Mouse (Mus musculus) MEL (cell line): ENCODE measurements around the gene Ppm1m. TPM values are rescaled to one million over a fixed set of nuclear protein-coding genes. Genes with fewer than 3 reads are reported as not detected.

Source experiments
- DNase-seq: peaks from one replicate; pipeline ENCODE4 v3.0.0; 2011; ENCODE audit warnings: low read depth, low spot score
- H3K27ac ChIP-seq: 2 replicates; pipeline ENCODE4 v1.5.1; 2012; ENCODE audit warnings: low read depth, mild to moderate bottlenecking, control low read depth, low read length, moderate library complexity; ENCODE audit not compliant: control insufficient read depth
- H3K27me3 ChIP-seq, 2 experiments: fragments of 150-350 bp in 1 of 2; sonication (generic) in 1 of 2; 2 replicates each; pipeline ENCODE4 v1.6.1; 2012; ENCODE audit warnings: low read length in 2 of 2, mild to moderate bottlenecking in 2 of 2, improper control_type of control experiment in 1 of 2, moderate library complexity in 1 of 2; ENCODE audit not compliant: insufficient read depth in 2 of 2, control insufficient read depth in 1 of 2
- H3K36me3 ChIP-seq, 2 experiments: 2 replicates each; pipeline ENCODE4 v1.6.1; 2012 to 2014; ENCODE audit warnings: low read length in 2 of 2, improper control_type of control experiment in 1 of 2, inconsistent platforms in 1 of 2, mild to moderate bottlenecking in 1 of 2; ENCODE audit not compliant: insufficient read depth in 2 of 2, control insufficient read depth in 1 of 2
- H3K4me1 ChIP-seq, 2 experiments: fragments of 150-350 bp in 1 of 2; sonication (generic) in 1 of 2; 2 replicates each; pipeline ENCODE4 v1.6.1; 2012; ENCODE audit warnings: low read length in 2 of 2, improper control_type of control experiment in 1 of 2, mild to moderate bottlenecking in 1 of 2; ENCODE audit not compliant: insufficient read depth in 2 of 2, control insufficient read depth in 1 of 2
- H3K4me3 ChIP-seq, 2 experiments: fragments of 150-350 bp in 1 of 2; sonication (generic) in 1 of 2; 2 replicates each; pipeline ENCODE4 v1.5.1; 2012; ENCODE audit warnings: low read depth in 2 of 2, low read length in 2 of 2, mild to moderate bottlenecking in 2 of 2, moderate library complexity in 2 of 2, control low read depth in 1 of 2, improper control_type of control experiment in 1 of 2; ENCODE audit not compliant: control insufficient read depth in 1 of 2, insufficient read depth in 1 of 2
- H3K79me2 ChIP-seq: 2 replicates; pipeline ENCODE4 v1.6.1; 2012; ENCODE audit warnings: mild to moderate bottlenecking, low read length, moderate library complexity; ENCODE audit not compliant: control insufficient read depth, poor library complexity, insufficient read depth
- H3K9ac ChIP-seq: 2 replicates; pipeline ENCODE4 v1.6.1; 2012; ENCODE audit warnings: low read depth, mild to moderate bottlenecking, control low read depth, low read length, moderate library complexity; ENCODE audit not compliant: control insufficient read depth, poor library complexity, severe bottlenecking
- H3K9me3 ChIP-seq: fragments of 150-350 bp; sonication (generic); replicated peaks from 2 replicates; pipeline ENCODE4 v1.6.1; 2012; ENCODE audit warnings: mild to moderate bottlenecking, low read length, improper control_type of control experiment, moderate library complexity; ENCODE audit not compliant: insufficient read depth
- BHLHE40 ChIP-seq: IDR thresholded peaks from 2 replicates; pipeline ENCODE4 v1.6.1; 2012; ENCODE audit warnings: low read depth, mild to moderate bottlenecking, inconsistent platforms, low read length, improper control_type of control experiment, borderline replicate concordance
- CHD2 ChIP-seq: IDR thresholded peaks from 2 replicates; pipeline ENCODE4 v1.6.1; 2011; ENCODE audit warnings: low read length, improper control_type of control experiment
- ELF1 ChIP-seq: IDR thresholded peaks from 2 replicates; pipeline ENCODE4 v1.6.1; 2014; ENCODE audit warnings: low read depth, mild to moderate bottlenecking, inconsistent platforms, low read length, improper control_type of control experiment, moderate library complexity
- EP300 ChIP-seq, 2 experiments: IDR thresholded peaks; 2 replicates each; pipeline ENCODE4 v1.6.1; 2011; ENCODE audit warnings: improper control_type of control experiment in 2 of 2, low read length in 2 of 2, low read depth in 1 of 2, mild to moderate bottlenecking in 1 of 2
- ETS1 ChIP-seq: IDR thresholded peaks from 2 replicates; pipeline ENCODE4 v1.6.1; 2012; ENCODE audit warnings: low read depth, mild to moderate bottlenecking, inconsistent platforms, low read length, improper control_type of control experiment, moderate library complexity
- GATA1 ChIP-seq: IDR thresholded peaks from 2 replicates; pipeline ENCODE4 v1.6.1; 2011; ENCODE audit warnings: low read depth, low read length, improper control_type of control experiment
- HCFC1 ChIP-seq: IDR thresholded peaks from 2 replicates; pipeline ENCODE4 v1.6.1; 2012; ENCODE audit warnings: low read depth, mild to moderate bottlenecking, inconsistent platforms, low read length, improper control_type of control experiment, moderate library complexity
- JUND ChIP-seq: IDR thresholded peaks from 2 replicates; pipeline ENCODE4 v1.6.1; 2011; ENCODE audit warnings: low read depth, mild to moderate bottlenecking, improper control_type of control experiment, low read length
- MEF2A ChIP-seq: IDR thresholded peaks from 2 replicates; pipeline ENCODE4 v1.6.1; 2014; ENCODE audit warnings: low read depth, mild to moderate bottlenecking, inconsistent platforms, low read length, improper control_type of control experiment; ENCODE audit not compliant: poor library complexity, insufficient replicate concordance, severe bottlenecking; ENCODE audit errors: extremely low read depth
- MXI1 ChIP-seq: IDR thresholded peaks from 2 replicates; pipeline ENCODE4 v1.6.1; 2011; ENCODE audit warnings: mild to moderate bottlenecking, low read depth, low read length, improper control_type of control experiment
- MYC ChIP-seq: IDR thresholded peaks from 2 replicates; pipeline ENCODE4 v1.6.1; 2011; ENCODE audit warnings: low read depth, mild to moderate bottlenecking, low read length, improper control_type of control experiment, moderate library complexity
- NELFE ChIP-seq: IDR thresholded peaks from 2 replicates; pipeline ENCODE4 v1.6.1; 2011; ENCODE audit warnings: low read depth, low read length, improper control_type of control experiment
- NRF1 ChIP-seq: IDR thresholded peaks from 2 replicates; pipeline ENCODE4 v1.6.1; 2014; ENCODE audit warnings: low read depth, mild to moderate bottlenecking, inconsistent platforms, low read length, improper control_type of control experiment, moderate library complexity; ENCODE audit not compliant: poor library complexity, insufficient read depth, severe bottlenecking
- POLR2AphosphoS2 ChIP-seq: IDR thresholded peaks from 2 replicates; pipeline ENCODE4 v1.6.1; 2011; ENCODE audit warnings: low read length, improper control_type of control experiment
- RCOR1 ChIP-seq: IDR thresholded peaks from 2 replicates; pipeline ENCODE4 v1.6.1; 2012; ENCODE audit warnings: low read depth, mild to moderate bottlenecking, inconsistent platforms, low read length, improper control_type of control experiment
- TBP ChIP-seq: IDR thresholded peaks from 2 replicates; pipeline ENCODE4 v1.8.0; 2011; ENCODE audit warnings: low read depth, low read length, improper control_type of control experiment
- USF1 ChIP-seq: IDR thresholded peaks from 2 replicates; pipeline ENCODE4 v1.6.1; 2014; ENCODE audit warnings: low read depth, mild to moderate bottlenecking, inconsistent platforms, low read length, improper control_type of control experiment, moderate library complexity
- USF2 ChIP-seq, 2 experiments: IDR thresholded peaks; 2 replicates each; pipeline ENCODE4 v1.6.1; 2011 to 2012; ENCODE audit warnings: improper control_type of control experiment in 2 of 2, low read length in 2 of 2, borderline replicate concordance in 1 of 2, inconsistent platforms in 1 of 2, low read depth in 1 of 2, mild to moderate bottlenecking in 1 of 2; ENCODE audit not compliant: insufficient read depth in 1 of 2
- ZKSCAN1 ChIP-seq: IDR thresholded peaks from 2 replicates; pipeline ENCODE4 v1.6.1; 2012; ENCODE audit warnings: low read depth, mild to moderate bottlenecking, inconsistent platforms, low read length, improper control_type of control experiment, moderate library complexity
- ZMIZ1 ChIP-seq: IDR thresholded peaks from 2 replicates; pipeline ENCODE4 v1.6.1; 2012; ENCODE audit warnings: low read depth, mild to moderate bottlenecking, inconsistent platforms, low read length, improper control_type of control experiment, moderate library complexity
- ZNF384 ChIP-seq: IDR thresholded peaks from 2 replicates; pipeline ENCODE4 v1.6.1; 2012; ENCODE audit warnings: low read depth, mild to moderate bottlenecking, inconsistent platforms, low read length, improper control_type of control experiment
- polyA plus RNA-seq, 2 experiments: library from polyadenylated mRNA; stranded (reverse) in 1 of 2; unstranded in 1 of 2; fragments of >175 nt in 1 of 2; fragments of >200 nt in 1 of 2; gene quantifications; 2 replicates each; pipeline versions ENCODE4 v1.2.1 to v1.2.4; 2012; ENCODE audit warnings: low replicate concordance in 2 of 2, low read depth in 1 of 2; ENCODE audit not compliant: insufficient read length in 2 of 2, insufficient read depth in 1 of 2, missing spikeins in 1 of 2
- total RNA-seq: library from RNA; depleted of rRNA; stranded (reverse); fragments of 300-350 nt; gene quantifications from 2 replicates; pipeline ENCODE4 v1.2.3, GENCODE M21; 2012

Ppm1m gene
- total and polyA plus RNA-seq, 3 experiments: 34.2 to 47.2 TPM; not detected in 1

DNA sequence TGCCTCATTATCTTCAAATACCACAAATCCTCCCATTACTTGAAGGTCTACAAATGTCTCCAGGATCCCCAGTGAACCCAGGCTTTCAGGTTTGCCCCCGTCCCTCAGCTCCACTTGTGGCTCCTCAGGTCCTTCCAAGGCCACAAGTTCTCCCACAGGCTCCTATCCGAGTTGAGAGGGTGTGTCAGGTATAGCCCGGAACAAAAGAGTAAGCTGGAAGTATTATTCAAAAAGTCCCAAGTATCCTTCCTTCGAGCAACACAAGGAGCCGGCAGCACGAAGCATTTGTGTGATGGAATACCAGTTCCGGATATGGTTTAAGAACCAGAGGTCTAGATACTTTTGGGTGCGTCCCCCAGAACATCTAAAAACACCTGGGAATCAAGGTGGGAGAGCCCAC is 7.5 kb downstream of the Ppm1m start:
- Histone ChIP-seq H3K4me3 (no peak overlapping the region), H3K9ac (no peak overlapping the region), H3K36me3 (peaks cover 0 to 13% of the 10 kb centered on the region in 2 experiments; a peak in 2 of 4 replicates), H3K27me3 (no peaks in the 10 kb centered on the region), H3K4me1 (no peaks in the 10 kb centered on the region), H3K9me3 (no peaks in the 10 kb centered on the region), H3K79me2 (no peaks in the 10 kb centered on the region), H3K27ac (no peak overlapping the region)
- DNase-seq: no peak
- no peak for TF ChIP-seq CHD2
- TF ChIP-seq NRF1: no peak
- no peak for TF ChIP-seq MYC
- TF ChIP-seq ETS1: no peak
- TF ChIP-seq TBP: no peak
- TF ChIP-seq JUND: no peak
- no peak for TF ChIP-seq ZMIZ1
- no peak for TF ChIP-seq GATA1
- TF ChIP-seq ZNF384: no peak
- no peak for TF ChIP-seq HCFC1
- TF ChIP-seq MXI1: no peak
- no peak for TF ChIP-seq MEF2A

DNA sequence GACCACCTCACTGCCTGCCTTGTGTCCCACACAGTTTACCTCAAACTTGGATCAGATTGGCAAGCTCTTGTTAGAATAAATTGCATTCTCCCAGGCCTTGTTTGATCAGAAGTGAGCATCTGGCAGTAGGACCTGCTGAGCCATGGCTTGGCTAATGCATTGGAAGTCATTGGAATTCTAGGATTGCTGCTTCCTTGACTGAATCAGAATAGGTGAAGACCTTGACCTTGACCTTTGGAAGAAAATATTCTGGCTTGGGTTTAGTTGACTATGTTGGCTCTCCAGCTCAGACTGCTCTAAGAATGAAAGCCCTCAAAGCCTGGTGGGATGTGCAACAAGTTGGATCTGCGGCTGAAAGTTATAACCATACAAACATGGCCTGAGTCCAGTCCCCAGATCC is 8.2 kb downstream of the Ppm1m start:
- Histone ChIP-seq H3K4me3 (no peak overlapping the region), H3K27me3 (no peaks in the 10 kb centered on the region), H3K4me1 (no peaks in the 10 kb centered on the region), H3K9me3 (no peaks in the 10 kb centered on the region), H3K9ac (no peak overlapping the region), H3K36me3 (peaks cover 0 to 14% of the 10 kb centered on the region in 2 experiments; a peak in 2 of 4 replicates), H3K27ac (no peak overlapping the region), H3K79me2 (no peaks in the 10 kb centered on the region)
- DNase-seq: no peak
- TF ChIP-seq NELFE: no peak
- TF ChIP-seq USF1: no peak
- no peak for TF ChIP-seq EP300 (IDR thresholded peaks at IDR 0.05; ENCODE audit: low read depth in 1 of 2, low read length in 2 of 2)

DNA sequence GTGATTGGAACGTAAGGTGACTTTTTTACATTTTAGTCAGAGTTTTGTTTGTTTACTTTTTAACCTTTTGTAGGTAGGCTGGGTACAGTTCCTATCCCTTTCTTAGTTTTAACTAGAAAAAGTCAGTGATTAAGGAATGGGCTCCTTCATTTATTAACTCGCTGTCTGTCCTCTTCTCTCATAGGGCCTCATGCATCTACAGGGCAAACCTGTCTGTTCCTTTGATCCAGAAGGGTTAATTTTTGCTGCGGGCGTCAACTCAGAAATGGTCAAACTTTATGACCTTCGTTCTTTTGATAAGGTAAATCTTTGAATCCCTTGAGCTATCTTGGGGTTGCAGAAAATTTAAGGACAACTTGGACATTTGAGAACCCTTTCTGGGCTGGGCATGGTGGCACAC is 15.6 kb downstream of the Ppm1m start:
- Histone ChIP-seq H3K79me2 (peaks cover 3% of the 10 kb centered on the region; the same call in 1 of the 2 replicates), H3K4me1 (no peaks in the 10 kb centered on the region), H3K27ac (no peak overlapping the region), H3K4me3 (no peak overlapping the region), H3K36me3 (peaks cover 0 to 65% of the 10 kb centered on the region in 2 experiments; a peak in 2 of 4 replicates), H3K27me3 (no peaks in the 10 kb centered on the region), H3K9me3 (no peaks in the 10 kb centered on the region), H3K9ac (no peak overlapping the region)
- no peak for DNase-seq
- TF ChIP-seq RCOR1 (no peak), MEF2A (no peak), CHD2 (no peak), ELF1 (no peak), ZKSCAN1 (no peak), BHLHE40 (no peak), MXI1 (no peak), ZNF384 (no peak), POLR2AphosphoS2 (no peak), USF2 (IDR thresholded peaks at IDR 0.05; ENCODE audit: borderline replicate concordance in 1 of 2, insufficient read depth in 1 of 2, low read depth in 1 of 2, low read length in 2 of 2) (no peak), MYC (no peak)
